Mouse (Mus musculus) myocyte (in vitro differentiated cells): ENCODE data around the gene Inafm2.

Experiments used
- CEBPB ChIP-seq: IDR thresholded peaks from 2 replicates; pipeline ENCODE4 v1.6.1; 2011; ENCODE audit warnings: mild to moderate bottlenecking, moderate library complexity; ENCODE audit not compliant: poor library complexity, insufficient read depth, severe bottlenecking
- MAX ChIP-seq: IDR thresholded peaks from one replicate; pipeline ENCODE4 v1.6.1; 2011; ENCODE audit warnings: low read depth, mild to moderate bottlenecking, control low read depth
- MYOG ChIP-seq, 3 experiments: IDR thresholded peaks; one replicate each; pipeline ENCODE4 v1.6.1; 2011; ENCODE audit warnings: control low read depth in 2 of 3, low read depth in 2 of 3, mild to moderate bottlenecking in 2 of 3; ENCODE audit not compliant: insufficient read length in 2 of 3, control insufficient read depth in 1 of 3, insufficient read depth in 1 of 3
- POLR2A ChIP-seq: IDR thresholded peaks from one replicate; pipeline ENCODE4 v1.6.1; 2011; ENCODE audit warnings: low read depth, mild to moderate bottlenecking, control low read depth, moderate library complexity; ENCODE audit not compliant: insufficient read length
- POLR2AphosphoS2 ChIP-seq: IDR thresholded peaks from one replicate; pipeline ENCODE4 v1.6.1; 2011; ENCODE audit warnings: low read depth, control low read depth; ENCODE audit not compliant: insufficient read length
- SRF ChIP-seq: IDR thresholded peaks from one replicate; pipeline ENCODE4 v1.6.1; 2011; ENCODE audit warnings: low read depth; ENCODE audit not compliant: control insufficient read depth, insufficient read length
- TCF12 ChIP-seq: IDR thresholded peaks from one replicate; pipeline ENCODE4 v1.6.1; 2011; ENCODE audit warnings: mild to moderate bottlenecking, control low read depth; ENCODE audit not compliant: poor library complexity, insufficient read depth, severe bottlenecking
- USF1 ChIP-seq: IDR thresholded peaks from one replicate; pipeline ENCODE4 v1.6.1; 2011; ENCODE audit warnings: low read depth, mild to moderate bottlenecking, control low read depth, moderate library complexity

DNA sequence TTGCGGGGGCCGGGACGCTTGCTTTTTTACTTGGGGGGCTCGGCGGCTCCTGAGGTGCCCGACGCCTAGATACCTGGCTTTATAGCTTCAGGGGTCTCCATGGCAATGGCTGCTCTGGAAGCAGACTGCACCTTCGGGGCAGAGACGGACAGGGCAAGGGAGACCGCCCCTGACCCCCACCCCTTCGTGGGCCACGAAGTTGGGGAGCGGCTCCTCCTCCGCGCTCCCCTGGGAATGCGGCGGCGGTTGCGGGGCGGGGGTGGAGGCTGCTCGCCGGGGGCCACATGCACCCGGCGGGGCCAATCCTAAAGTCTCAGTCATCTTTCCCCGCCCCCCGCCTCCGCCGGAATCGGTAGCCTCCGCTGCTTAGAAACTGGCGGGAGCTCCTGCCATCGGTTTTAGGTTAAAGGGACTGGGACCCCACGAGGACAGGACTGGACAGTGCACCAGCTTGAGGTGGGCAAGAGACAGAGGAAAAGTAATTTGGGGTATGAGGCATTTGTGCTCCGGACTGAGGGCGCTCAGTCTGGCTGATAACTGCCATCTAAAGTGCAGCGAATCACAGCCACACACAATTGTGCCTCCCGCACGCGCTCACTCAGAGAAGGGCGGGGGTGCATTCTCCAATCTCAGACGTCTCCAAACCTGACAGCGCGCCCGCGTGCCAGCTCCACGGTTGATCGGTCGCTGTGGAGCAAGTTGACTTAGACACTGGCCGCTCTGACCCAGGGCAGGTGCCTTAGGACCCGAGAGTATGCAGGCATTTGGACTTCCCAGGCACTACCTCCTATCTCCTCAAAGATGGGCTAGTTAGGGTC, 41.4 kb upstream of the Inafm2 start, which contains the start of gene Ankrd63:
- TF ChIP-seq POLR2A (no peak), SRF (no peak), TCF12 (no peak), MYOG (IDR thresholded peaks at IDR 0.05; ENCODE audit: control insufficient read depth in 1 of 3, insufficient read depth in 1 of 3, insufficient read length in 2 of 3, low read depth in 2 of 3) (no peak), USF1 (no peak), MAX (no peak), CEBPB (no peak), POLR2AphosphoS2 (no peak)
